Mouse (Mus musculus): ENCODE measurements at regions not wholly inside any gene's neighbourhood (a gene's known extent, or its start where the extent isn't known, plus 50 kb on each side); places are given as distances from the start of the nearest gene placed in this dataset.

DNA sequence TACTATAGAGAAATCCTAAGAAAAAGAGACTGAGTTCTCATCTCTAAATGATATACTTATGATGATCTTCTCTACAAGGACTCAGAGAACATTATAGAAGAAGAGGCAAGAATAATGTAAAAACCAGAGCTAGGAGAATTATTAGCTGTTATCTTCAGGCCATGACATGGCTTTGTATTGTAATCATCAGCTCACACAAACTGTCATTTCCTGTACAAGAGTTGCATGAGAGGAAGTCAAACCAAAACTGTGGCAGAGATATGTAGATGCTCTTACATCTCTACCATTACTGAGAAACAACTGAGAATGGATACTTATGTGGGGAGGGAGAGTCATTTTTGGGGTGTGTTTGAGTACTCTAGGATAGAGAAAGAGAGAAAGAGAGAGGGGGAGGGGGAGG is 1889.4 kb upstream of the Gm38303 start:
- TF ChIP-seq CTCF (conservative IDR thresholded peaks at IDR 0.05; ENCODE audit: insufficient read depth, insufficient read length, low read depth, low read length) (no peak), POLR2A (IDR thresholded peaks at IDR 0.05; ENCODE audit: low read depth, low read length) (no peak)
